ENCODE assay signal across 18 mouse cellular contexts in genomic region chr11:113729917-113730316, GRCm38 (mm10). TPM values are rescaled to one million over a fixed set of nuclear protein-coding genes. Genes with fewer than 3 reads are reported as not detected.
DNase-seq lines count a peak whose midpoint lies in the region; ATAC-seq and TF ChIP-seq lines count a peak whose summit lies in the region.
"Had no signal": no experiment of that assay in that cellular context is flagged by ENCODE, and none has a peak within 500 bp of the region (broad histone marks: within the 10 kb centered on the region; RNA-seq: fewer than 3 reads in every experiment).

No protein-coding gene starts in this region.

- H3K4me2 ChIP-seq in kidney, embryonic 16.5 days (replicated peaks; ENCODE audit: low read depth, low read length) = no peak overlapping the region; the same call in 1 of the 2 replicates
- no peak overlapping the region for H3K4me2 ChIP-seq in midbrain, postnatal 0 days (ENCODE audit: low read depth, low read length, poor library complexity, severe bottlenecking)
- H3K4me2 ChIP-seq: heart, embryonic 15.5 days; hindbrain, embryonic 15.5 days; liver, embryonic 11.5 days; midbrain, embryonic 15.5 days had no signal

- 16% methylated on average over 8 of the region's 8 CpGs for WGBS in kidney, adult 2 months
- 18% methylated on average over 8 of the region's 8 CpGs for WGBS in kidney, embryonic 16.5 days
- 63% methylated on average over 8 of the region's 8 CpGs for WGBS in midbrain, postnatal 0 days

- no peak for TF ChIP-seq CTCF in kidney, adult 2 months (conservative IDR thresholded peaks at IDR 0.05; ENCODE audit: insufficient read depth, insufficient read length, low read depth, low read length)
- TF ChIP-seq CTCF in midbrain, postnatal 0 days (IDR thresholded peaks at IDR 0.05) = no peak

- no peak for TF ChIP-seq POLR2A in kidney, adult 2 months (IDR thresholded peaks at IDR 0.05; ENCODE audit: low read depth, low read length)

- peak; percentile 67 for DNase-seq in kidney, adult 2 months
- DNase-seq in kidney, adult 18-20 months = no peak
- peak; percentile 49 for DNase-seq in 416B (ENCODE audit: low read depth)
- peak; percentile 74 for DNase-seq in adrenal gland, postnatal 10 days
- DNase-seq in layer of hippocampus, adult 8-10 months (ENCODE audit: low spot score in 2 of 2) = no peak
- DNase-seq in midbrain, postnatal 0 days (ENCODE audit: low spot score) = no peak
- DNase-seq: cerebellum, adult 9-10 months; thymus, postnatal 25 days had no signal

- H3K27ac ChIP-seq in kidney, adult 2 months (ENCODE audit: insufficient read depth, low read depth, low read length) = no peak overlapping the region
- peak overlapping the region; percentile 19 for H3K27ac ChIP-seq in kidney, embryonic 16.5 days (ENCODE audit: low read length)
- H3K27ac ChIP-seq in midbrain, postnatal 0 days (ENCODE audit: low read depth, low read length) = no peak overlapping the region
- H3K27ac ChIP-seq: heart, embryonic 15.5 days; hindbrain, embryonic 15.5 days; macrophage; midbrain, embryonic 15.5 days had no signal

- ATAC-seq in kidney, embryonic 16.5 days (ENCODE audit: low FRiP score, low TSS enrichment) = no peak
- no peak for ATAC-seq in granulocyte monocyte progenitor cell, adult 5-6 weeks (replicated peaks; ENCODE audit: poor library complexity, severe bottlenecking)
- no peak for ATAC-seq in midbrain, postnatal 0 days (ENCODE audit: low FRiP score)
- ATAC-seq: forebrain, embryonic 14.5 days; midbrain, embryonic 15.5 days had no signal

- H3K9ac ChIP-seq in kidney, embryonic 16.5 days (replicated peaks; ENCODE audit: low read length) = no peak overlapping the region
- no peak overlapping the region for H3K9ac ChIP-seq in midbrain, postnatal 0 days (replicated peaks; ENCODE audit: low read length, poor library complexity, severe bottlenecking)
- H3K9ac ChIP-seq: heart, embryonic 15.5 days; hindbrain, embryonic 15.5 days; midbrain, embryonic 15.5 days had no signal

- H3K27me3 ChIP-seq in kidney, adult 2 months (replicated peaks; ENCODE audit: control insufficient read depth, insufficient read depth, low read length) = no peaks in the 10 kb centered on the region
- no peaks in the 10 kb centered on the region for H3K27me3 ChIP-seq in kidney, embryonic 16.5 days (ENCODE audit: insufficient read depth, low read length)
- no peaks in the 10 kb centered on the region for H3K27me3 ChIP-seq in midbrain, postnatal 0 days (ENCODE audit: insufficient read depth, low read length)
- H3K27me3 ChIP-seq: heart, embryonic 15.5 days; hindbrain, embryonic 15.5 days; midbrain, embryonic 15.5 days had no signal

- H3K36me3 ChIP-seq in kidney, adult 2 months (ENCODE audit: control insufficient read depth, insufficient read depth, low read length) = no peaks in the 10 kb centered on the region
- peaks cover 30% of the 10 kb centered on the region for H3K36me3 ChIP-seq in kidney, embryonic 16.5 days (ENCODE audit: insufficient read depth, low read length)
- H3K36me3 ChIP-seq in midbrain, postnatal 0 days (ENCODE audit: insufficient read depth, low read length) = peaks cover 31% of the 10 kb centered on the region

- H3K4me1 ChIP-seq in kidney, adult 2 months (ENCODE audit: control insufficient read depth, insufficient read depth, low read length) = peaks cover 41% of the 10 kb centered on the region
- H3K4me1 ChIP-seq in kidney, embryonic 16.5 days (ENCODE audit: insufficient read depth, low read length) = peaks cover 95% of the 10 kb centered on the region
- H3K4me1 ChIP-seq in midbrain, postnatal 0 days (ENCODE audit: insufficient read depth, low read length) = no peaks in the 10 kb centered on the region

- no peak overlapping the region for H3K4me3 ChIP-seq in kidney, adult 2 months (ENCODE audit: insufficient read depth, low read depth, low read length)
- H3K4me3 ChIP-seq in kidney, embryonic 16.5 days (ENCODE audit: low read length) = no peak overlapping the region
- H3K4me3 ChIP-seq in midbrain, postnatal 0 days (ENCODE audit: low read depth, low read length) = no peak overlapping the region
- H3K4me3 ChIP-seq: heart, embryonic 15.5 days; hindbrain, embryonic 15.5 days; midbrain, embryonic 15.5 days had no signal

- H3K9me3 ChIP-seq in kidney, embryonic 16.5 days (ENCODE audit: low read length) = no peaks in the 10 kb centered on the region
- no peaks in the 10 kb centered on the region for H3K9me3 ChIP-seq in midbrain, postnatal 0 days (ENCODE audit: low read length)
- H3K9me3 ChIP-seq: heart, embryonic 15.5 days; hindbrain, embryonic 15.5 days; midbrain, embryonic 15.5 days had no signal

RNA-seq across cellular contexts. Expression of gene Cpsf4l, which starts 20.1 kb away (rescaled TPM):
- polyA plus RNA-seq in kidney, adult 2 months (2012; rRNA removed) = 8.9 and 9.0 TPM in 2 replicates
- 1 to 10 TPM in 1 of 2 experiments, under 1 TPM in 1; 0.79 to 2.2 TPM for total RNA-seq in adrenal gland, postnatal 10 days (2021)
- 1.3 and 1.4 TPM in 2 replicates for polyA plus RNA-seq in kidney, embryonic 16.5 days (2015; fragmentation: Nextera tagmentation; extraction: Ambion mirVana)
- under 1 TPM in 1 of 4 experiments, not detected in 3; 0.68 TPM for total RNA-seq in layer of hippocampus, adult 8-10 months (2022)
- total RNA-seq in granulocyte monocyte progenitor cell, adult 5-6 weeks (2014; fragmentation: Nextera tagmentation) = not detected in 2 replicates
- total RNA-seq in granulocyte monocyte progenitor cell, adult 5-6 weeks (2017) = not detected in 2 replicates
- 0.22 TPM in 1 of 2 replicates, not detected in the other for total RNA-seq in midbrain, postnatal 0 days (2014; rRNA removed)
- polyA plus RNA-seq in midbrain, postnatal 0 days (2015; fragmentation: Nextera tagmentation; extraction: Ambion mirVana) = 0.20 TPM in 2 replicates
- total RNA-seq: gastrocnemius, adult 8-10 months had no signal
- polyA plus RNA-seq: forebrain, embryonic 14.5 days; macrophage; spleen, adult 2 months had no signal

RNA-seq across cellular contexts. Expression of gene Cdc42ep4, which starts 21.8 kb away (rescaled TPM):
- polyA plus RNA-seq in kidney, adult 2 months (2012; rRNA removed) = 18.0 and 18.2 TPM in 2 replicates
- total RNA-seq in adrenal gland, postnatal 10 days (2021) = 10 to 100 TPM; 60.1 to 72.8 TPM
- polyA plus RNA-seq in kidney, embryonic 16.5 days (2015; fragmentation: Nextera tagmentation; extraction: Ambion mirVana) = 73.9 and 74.5 TPM in 2 replicates
- 10 to 100 TPM; 32.4 to 41.1 (median 37.3) TPM for total RNA-seq in layer of hippocampus, adult 8-10 months (2022)
- 13.9 and 15.5 TPM in 2 replicates for total RNA-seq in granulocyte monocyte progenitor cell, adult 5-6 weeks (2014; fragmentation: Nextera tagmentation)
- total RNA-seq in granulocyte monocyte progenitor cell, adult 5-6 weeks (2017) = 14.8 and 21.5 TPM in 2 replicates
- total RNA-seq in midbrain, postnatal 0 days (2014; rRNA removed) = 88.0 and 89.5 TPM in 2 replicates
- 60.3 and 63.2 TPM in 2 replicates for polyA plus RNA-seq in midbrain, postnatal 0 days (2015; fragmentation: Nextera tagmentation; extraction: Ambion mirVana)

RNA-seq across cellular contexts. Expression of gene D11Wsu47e, which starts 45.7 kb away (rescaled TPM):
- 7.6 and 7.8 TPM in 2 replicates for polyA plus RNA-seq in kidney, adult 2 months (2012; rRNA removed)
- total RNA-seq in adrenal gland, postnatal 10 days (2021) = 10 to 100 TPM; 11.2 to 15.1 TPM
- 23.7 and 27.6 TPM in 2 replicates for polyA plus RNA-seq in kidney, embryonic 16.5 days (2015; fragmentation: Nextera tagmentation; extraction: Ambion mirVana)
- 10 to 100 TPM; 14.1 to 17.1 (median 15.7) TPM for total RNA-seq in layer of hippocampus, adult 8-10 months (2022)
- 10.4 and 28.3 TPM in 2 replicates for total RNA-seq in granulocyte monocyte progenitor cell, adult 5-6 weeks (2014; fragmentation: Nextera tagmentation)
- total RNA-seq in granulocyte monocyte progenitor cell, adult 5-6 weeks (2017) = 6.4 and 19.0 TPM in 2 replicates
- 19.5 and 26.8 TPM in 2 replicates for total RNA-seq in midbrain, postnatal 0 days (2014; rRNA removed)
- 27.8 and 27.9 TPM in 2 replicates for polyA plus RNA-seq in midbrain, postnatal 0 days (2015; fragmentation: Nextera tagmentation; extraction: Ambion mirVana)

RNA-seq across cellular contexts. Expression of gene Fam104a, which starts 46.0 kb away (rescaled TPM):
- 24.6 and 25.8 TPM in 2 replicates for polyA plus RNA-seq in kidney, adult 2 months (2012; rRNA removed)
- 10 to 100 TPM; 25.9 to 27.0 TPM for total RNA-seq in adrenal gland, postnatal 10 days (2021)
- 43.8 and 45.7 TPM in 2 replicates for polyA plus RNA-seq in kidney, embryonic 16.5 days (2015; fragmentation: Nextera tagmentation; extraction: Ambion mirVana)
- total RNA-seq in layer of hippocampus, adult 8-10 months (2022) = 10 to 100 TPM; 26.8 to 28.6 (median 27.6) TPM
- 14.4 and 15.6 TPM in 2 replicates for total RNA-seq in granulocyte monocyte progenitor cell, adult 5-6 weeks (2014; fragmentation: Nextera tagmentation)
- 17.6 and 25.0 TPM in 2 replicates for total RNA-seq in granulocyte monocyte progenitor cell, adult 5-6 weeks (2017)
- total RNA-seq in midbrain, postnatal 0 days (2014; rRNA removed) = 29.5 and 30.1 TPM in 2 replicates
- 46.3 and 48.7 TPM in 2 replicates for polyA plus RNA-seq in midbrain, postnatal 0 days (2015; fragmentation: Nextera tagmentation; extraction: Ambion mirVana)

Comparison
In these comparisons a context has a peak if more than half of its experiments do, and no peak if none do; other contexts are left out.
1. DNase-seq: peak in kidney, adult 2 months (single experiment), 416B (single experiment) and adrenal gland, postnatal 10 days (single experiment); none in kidney, adult 18-20 months (single experiment), layer of hippocampus, adult 8-10 months (0 of 2) and midbrain, postnatal 0 days (single experiment).